Mouse (Mus musculus) neural tube, embryonic 11.5 days (tissue): ENCODE measurements around the gene Tmem38a. TPM values are rescaled to one million over a fixed set of nuclear protein-coding genes. Genes with fewer than 3 reads are reported as not detected.

ENCODE experiments used
- microRNA-seq: library from miRNA; unstranded; fragments of <30 nt; microRNA quantifications from one replicate; pipeline ENCODE4, GENCODE M21; 2016
- polyA plus RNA-seq: library from polyadenylated mRNA; unstranded; fragments of >200 nt; fragmentation: Nextera tagmentation; extraction: Ambion mirVana; gene quantifications from 2 replicates; pipeline ENCODE4 v1.2.1, GENCODE M21; 2014

Gene Tmem38a
- polyA plus RNA-seq, 1 experiment from 2014 or later, result 17.3 TPM

Small RNA genes lying within 50 kb of the gene (microRNA-seq; reads per million reads assigned to microRNA genes)
- not detected for gene Gm28019

Other genes starting within 250 kb of the Tmem38a start
- gene Eps15l1, start 150.6 kb upstream of the Tmem38a start, polyA plus RNA-seq, result 77.7 and 81.0 TPM in 2 replicates
- gene Calr3, start 128.2 kb upstream of the Tmem38a start, polyA plus RNA-seq, result 1.2 and 1.9 TPM in 2 replicates
- 13.3 and 15.4 TPM in 2 replicates for gene 1700030K09Rik, start 128.2 kb upstream of the Tmem38a start, polyA plus RNA-seq
- gene Cherp, start 96.8 kb upstream of the Tmem38a start, polyA plus RNA-seq, result 78.6 and 81.6 TPM in 2 replicates
- 13.6 and 14.6 TPM in 2 replicates for gene Slc35e1, start 79.4 kb upstream of the Tmem38a start, polyA plus RNA-seq
- gene Med26, start 23.8 kb upstream of the Tmem38a start, polyA plus RNA-seq, result 14.6 and 16.6 TPM in 2 replicates
- 124 and 125 TPM in 2 replicates for gene Smim7, start 967 bp upstream of the Tmem38a start, polyA plus RNA-seq
- 0.12 and 0.16 TPM in 2 replicates for gene Nwd1, start 74.7 kb downstream of the Tmem38a start, polyA plus RNA-seq
- 167 and 169 TPM in 2 replicates for gene Sin3b, start 151.2 kb downstream of the Tmem38a start, polyA plus RNA-seq
- 1.3 and 2.0 TPM in 2 replicates for gene F2rl3, start 189.8 kb downstream of the Tmem38a start, polyA plus RNA-seq